Mouse (Mus musculus): ENCODE measurements around the gene Dnajb3.

DNA sequence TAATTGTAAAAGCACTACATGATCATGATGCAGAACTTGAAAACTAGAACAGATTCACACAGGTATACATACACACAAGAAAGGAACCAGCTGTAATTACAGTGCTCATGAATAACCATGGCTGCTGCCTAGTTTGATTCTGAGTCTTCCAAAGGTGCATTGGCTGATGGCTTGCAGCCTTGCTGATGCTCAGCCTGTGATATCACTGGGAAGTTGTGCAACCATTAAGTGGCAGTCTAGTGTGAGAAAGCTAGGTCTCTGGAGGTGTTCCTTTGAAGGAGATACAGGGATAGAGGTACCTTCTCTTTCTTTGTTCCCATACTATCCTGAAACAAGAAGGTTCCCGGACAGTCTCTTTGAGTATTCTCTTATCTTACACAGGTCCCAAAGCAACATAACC, 13.5 kb upstream of the Dnajb3 start:
- TF ChIP-seq CTCF (IDR thresholded peaks at IDR 0.05; ENCODE audit: extremely low read depth, insufficient read depth, low read length) (no peak), POLR2A (IDR thresholded peaks at IDR 0.05; ENCODE audit: extremely low read depth, insufficient read depth, low read length) (no peak)
